Mouse (Mus musculus) cerebellum, adult (tissue): ENCODE data around the gene Zdhhc6.

Experiments used
- ATAC-seq: cut with Nextera tagmentation; 2 replicates; pipeline ENCODE4 v1.9.2; 2017; ENCODE audit warnings: mild to moderate bottlenecking, moderate library complexity, mixed read lengths; ENCODE audit not compliant: insufficient number of reproducible peaks, low FRiP score, low TSS enrichment

Gene Zdhhc6

GRCm38 (mm10) chr19:55311874-55312273, 4.0 kb downstream of the Zdhhc6 start:
- no peak for ATAC-seq

- ATAC-seq = no peak
Measured at GRCm38 (mm10) chr19:55305024-55305423, 10.8 kb downstream of the Zdhhc6 start.

GRCm38 (mm10) chr19:55300525-55300924, 15.3 kb downstream of the Zdhhc6 start:
- ATAC-seq = no peak

- ATAC-seq = no peak
Measured at GRCm38 (mm10) chr19:55299378-55299777, 16.5 kb downstream of the Zdhhc6 start.

GRCm38 (mm10) chr19:55297961-55298360, 17.9 kb downstream of the Zdhhc6 start:
- ATAC-seq = no peak

GRCm38 (mm10) chr19:55297489-55297888, 18.3 kb downstream of the Zdhhc6 start:
- ATAC-seq = no peak

- ATAC-seq = no peak
Measured at GRCm38 (mm10) chr19:55296301-55296700, 19.5 kb downstream of the Zdhhc6 start.

GRCm38 (mm10) chr19:55295556-55295955, 20.3 kb downstream of the Zdhhc6 start:
- no peak for ATAC-seq

GRCm38 (mm10) chr19:55295075-55295474, 20.8 kb downstream of the Zdhhc6 start:
- no peak for ATAC-seq

GRCm38 (mm10) chr19:55293175-55293574, 22.7 kb downstream of the Zdhhc6 start:
- no peak for ATAC-seq

- ATAC-seq = no peak
Measured at GRCm38 (mm10) chr19:55292210-55292850, 23.5 kb downstream of the Zdhhc6 start.

- no peak for ATAC-seq
Measured at GRCm38 (mm10) chr19:55290621-55291270, 25.1 kb downstream of the Zdhhc6 start.

GRCm38 (mm10) chr19:55288974-55289373, 26.9 kb downstream of the Zdhhc6 start:
- ATAC-seq = no peak

GRCm38 (mm10) chr19:55286034-55286433, 29.8 kb downstream of the Zdhhc6 start:
- ATAC-seq = no peak

GRCm38 (mm10) chr19:55284093-55284492, 31.7 kb downstream of the Zdhhc6 start:
- no peak for ATAC-seq

- no peak for ATAC-seq
Measured at GRCm38 (mm10) chr19:55276770-55277169, 39.1 kb downstream of the Zdhhc6 start.

- no peak for ATAC-seq
Measured at GRCm38 (mm10) chr19:55276100-55276499, 39.7 kb downstream of the Zdhhc6 start.

GRCm38 (mm10) chr19:55273340-55273739, 42.5 kb downstream of the Zdhhc6 start:
- ATAC-seq = no peak

GRCm38 (mm10) chr19:55271448-55271847, 44.4 kb downstream of the Zdhhc6 start:
- ATAC-seq = no peak

GRCm38 (mm10) chr19:55269051-55269450, 46.8 kb downstream of the Zdhhc6 start:
- ATAC-seq = no peak

- no peak for ATAC-seq
Measured at GRCm38 (mm10) chr19:55268150-55268549, 47.7 kb downstream of the Zdhhc6 start.

GRCm38 (mm10) chr19:55266786-55267185, 49.0 kb downstream of the Zdhhc6 start:
- ATAC-seq = no peak
